Mouse (Mus musculus): Measurements from ENCODE around the gene Phyh. TPM values are rescaled to one million over a fixed set of nuclear protein-coding genes. Genes with fewer than 3 reads are reported as not detected.
A peak's percentile ranks its signal among the peaks of the same experiment; 100 is the strongest.

Gene Phyh
- polyA plus RNA-seq, 1 experiment from 2014 or later: 134 TPM

GRCm38 (mm10) chr2:4883009-4883704 lies 35.7 kb upstream of the Phyh start:
- H3K27me3 ChIP-seq (ENCODE audit: control insufficient read depth, insufficient read depth, low read depth, low read length): no peaks in the 10 kb centered on the region
- H3K27ac ChIP-seq (ENCODE audit: low read length): peak overlapping the region; percentile 95
- no peak for ATAC-seq (ENCODE audit: low read depth)
- H3K9me3 ChIP-seq (replicated peaks; ENCODE audit: control insufficient read depth, low read length): no peaks in the 10 kb centered on the region
- H3K4me3 ChIP-seq (ENCODE audit: low read depth, low read length): peak overlapping the region; percentile 95
- peaks cover 15% of the 10 kb centered on the region for H3K36me3 ChIP-seq (ENCODE audit: control insufficient read depth, insufficient read depth)
- H3K9ac ChIP-seq (ENCODE audit: low read depth, low read length): peak overlapping the region; percentile 98
- H3K4me1 ChIP-seq (ENCODE audit: control insufficient read depth, low read depth, low read length): peaks cover 21% of the 10 kb centered on the region
- 2% methylated on average over 18 of the region's 18 CpGs for WGBS (ENCODE audit: insufficient replicate concordance)
- peak overlapping the region; percentile 92 for H3K4me2 ChIP-seq (ENCODE audit: low read depth, low read length)

GRCm38 (mm10) chr2:4886896-4887295 lies 31.9 kb upstream of the Phyh start:
- H3K36me3 ChIP-seq (ENCODE audit: control insufficient read depth, insufficient read depth): peaks cover 16% of the 10 kb centered on the region
- peaks cover 14% of the 10 kb centered on the region for H3K4me1 ChIP-seq (ENCODE audit: control insufficient read depth, low read depth, low read length)
- no peak for ATAC-seq (ENCODE audit: low read depth)
- no peaks in the 10 kb centered on the region for H3K27me3 ChIP-seq (ENCODE audit: control insufficient read depth, insufficient read depth, low read depth, low read length)
- 81% methylated on average over 6 of the region's 6 CpGs for WGBS (ENCODE audit: insufficient replicate concordance)
- no peak overlapping the region for H3K27ac ChIP-seq (ENCODE audit: low read length)
- H3K9me3 ChIP-seq (replicated peaks; ENCODE audit: control insufficient read depth, low read length): no peaks in the 10 kb centered on the region
- H3K4me2 ChIP-seq (ENCODE audit: low read depth, low read length): no peak overlapping the region
- no peak overlapping the region for H3K4me3 ChIP-seq (ENCODE audit: low read depth, low read length)
- no peak overlapping the region for H3K9ac ChIP-seq (ENCODE audit: low read depth, low read length)

- Histone ChIP-seq H3K4me2 (ENCODE audit: low read depth, low read length) (no peak overlapping the region), H3K9ac (ENCODE audit: low read depth, low read length) (no peak overlapping the region), H3K27me3 (ENCODE audit: control insufficient read depth, insufficient read depth, low read depth, low read length) (no peaks in the 10 kb centered on the region), H3K4me3 (ENCODE audit: low read depth, low read length) (no peak overlapping the region), H3K27ac (ENCODE audit: low read length) (no peak overlapping the region), H3K4me1 (ENCODE audit: control insufficient read depth, low read depth, low read length) (no peaks in the 10 kb centered on the region), H3K9me3 (replicated peaks; ENCODE audit: control insufficient read depth, low read length) (no peaks in the 10 kb centered on the region), H3K36me3 (ENCODE audit: control insufficient read depth, insufficient read depth) (peaks cover 49% of the 10 kb centered on the region)
- WGBS (ENCODE audit: insufficient replicate concordance): 88% methylated on average over 2 of the region's 2 CpGs
- ATAC-seq (ENCODE audit: low read depth): no peak
These were observed 23.2 kb upstream of the Phyh start for GRCm38 (mm10) chr2:4895598-4895997.

- Histone ChIP-seq H3K27ac (ENCODE audit: low read length) (no peak overlapping the region), H3K36me3 (ENCODE audit: control insufficient read depth, insufficient read depth) (peaks cover 50% of the 10 kb centered on the region), H3K4me2 (ENCODE audit: low read depth, low read length) (no peak overlapping the region), H3K9me3 (replicated peaks; ENCODE audit: control insufficient read depth, low read length) (no peaks in the 10 kb centered on the region), H3K4me3 (ENCODE audit: low read depth, low read length) (no peak overlapping the region), H3K4me1 (ENCODE audit: control insufficient read depth, low read depth, low read length) (no peaks in the 10 kb centered on the region), H3K9ac (ENCODE audit: low read depth, low read length) (no peak overlapping the region), H3K27me3 (ENCODE audit: control insufficient read depth, insufficient read depth, low read depth, low read length) (no peaks in the 10 kb centered on the region)
- ATAC-seq (ENCODE audit: low read depth): no peak
- WGBS (ENCODE audit: insufficient replicate concordance): 84% methylated on average over 4 of the region's 4 CpGs
These were observed 21.8 kb upstream of the Phyh start for GRCm38 (mm10) chr2:4896970-4897369.

GRCm38 (mm10) chr2:4900624-4901023 lies 18.2 kb upstream of the Phyh start:
- 81% methylated on average over 6 of the region's 6 CpGs for WGBS (ENCODE audit: insufficient replicate concordance)
- no peaks in the 10 kb centered on the region for H3K27me3 ChIP-seq (ENCODE audit: control insufficient read depth, insufficient read depth, low read depth, low read length)
- peaks cover 43% of the 10 kb centered on the region for H3K36me3 ChIP-seq (ENCODE audit: control insufficient read depth, insufficient read depth)
- 0 out of 2 replicates have a peak, but pooled peaks have one; percentile 60 for ATAC-seq (ENCODE audit: low read depth)
- no peaks in the 10 kb centered on the region for H3K4me1 ChIP-seq (ENCODE audit: control insufficient read depth, low read depth, low read length)
- no peak overlapping the region for H3K4me2 ChIP-seq (ENCODE audit: low read depth, low read length)
- H3K4me3 ChIP-seq (ENCODE audit: low read depth, low read length): no peak overlapping the region
- no peak overlapping the region for H3K9ac ChIP-seq (ENCODE audit: low read depth, low read length)
- H3K27ac ChIP-seq (ENCODE audit: low read length): no peak overlapping the region
- H3K9me3 ChIP-seq (replicated peaks; ENCODE audit: control insufficient read depth, low read length): no peaks in the 10 kb centered on the region

- 86% methylated on average over 5 of the region's 5 CpGs for WGBS (ENCODE audit: insufficient replicate concordance)
- ATAC-seq (ENCODE audit: low read depth): peak; percentile 58; the same call in 1 of the 2 replicates
These were observed 16.5 kb upstream of the Phyh start for GRCm38 (mm10) chr2:4902346-4902745.

GRCm38 (mm10) chr2:4907120-4907519 lies 11.7 kb upstream of the Phyh start:
- Histone ChIP-seq H3K27me3 (ENCODE audit: control insufficient read depth, insufficient read depth, low read depth, low read length) (no peaks in the 10 kb centered on the region), H3K9me3 (replicated peaks; ENCODE audit: control insufficient read depth, low read length) (no peaks in the 10 kb centered on the region), H3K27ac (ENCODE audit: low read length) (no peak overlapping the region), H3K4me3 (ENCODE audit: low read depth, low read length) (no peak overlapping the region), H3K36me3 (ENCODE audit: control insufficient read depth, insufficient read depth) (peaks cover 28% of the 10 kb centered on the region), H3K4me2 (ENCODE audit: low read depth, low read length) (no peak overlapping the region), H3K4me1 (ENCODE audit: control insufficient read depth, low read depth, low read length) (peaks cover 4% of the 10 kb centered on the region), H3K9ac (ENCODE audit: low read depth, low read length) (no peak overlapping the region)
- 82% methylated on average over 6 of the region's 6 CpGs for WGBS (ENCODE audit: insufficient replicate concordance)
- no peak for ATAC-seq (ENCODE audit: low read depth)

More at GRCm38 (mm10) chr2:4902346-4902745, 16.5 kb upstream of the Phyh start:
- H3K9me3 ChIP-seq (replicated peaks; ENCODE audit: control insufficient read depth, low read length): no peaks in the 10 kb centered on the region
- no peak overlapping the region for H3K9ac ChIP-seq (ENCODE audit: low read depth, low read length)
- no peaks in the 10 kb centered on the region for H3K27me3 ChIP-seq (ENCODE audit: control insufficient read depth, insufficient read depth, low read depth, low read length)
- H3K4me2 ChIP-seq (ENCODE audit: low read depth, low read length): no peak overlapping the region
- H3K4me3 ChIP-seq (ENCODE audit: low read depth, low read length): no peak overlapping the region
- no peaks in the 10 kb centered on the region for H3K4me1 ChIP-seq (ENCODE audit: control insufficient read depth, low read depth, low read length)
- peaks cover 49% of the 10 kb centered on the region for H3K36me3 ChIP-seq (ENCODE audit: control insufficient read depth, insufficient read depth)
- H3K27ac ChIP-seq (ENCODE audit: low read length): no peak overlapping the region

- H3K27ac ChIP-seq (ENCODE audit: low read length): no peak overlapping the region; the same call in 1 of the 2 replicates
- no peak overlapping the region for H3K4me2 ChIP-seq (ENCODE audit: low read depth, low read length)
- no peak for ATAC-seq (ENCODE audit: low read depth)
- H3K9ac ChIP-seq (ENCODE audit: low read depth, low read length): no peak overlapping the region
- H3K9me3 ChIP-seq (replicated peaks; ENCODE audit: control insufficient read depth, low read length): no peaks in the 10 kb centered on the region
- WGBS (ENCODE audit: insufficient replicate concordance): 48% methylated on average over 7 of the region's 7 CpGs
- H3K4me3 ChIP-seq (ENCODE audit: low read depth, low read length): no peak overlapping the region
- no peaks in the 10 kb centered on the region for H3K27me3 ChIP-seq (ENCODE audit: control insufficient read depth, insufficient read depth, low read depth, low read length)
- peaks cover 4% of the 10 kb centered on the region for H3K4me1 ChIP-seq (ENCODE audit: control insufficient read depth, low read depth, low read length)
- H3K36me3 ChIP-seq (ENCODE audit: control insufficient read depth, insufficient read depth): peaks cover 28% of the 10 kb centered on the region
These were observed 10.9 kb upstream of the Phyh start for GRCm38 (mm10) chr2:4907916-4908315.

GRCm38 (mm10) chr2:4908771-4909315 lies 10.0 kb upstream of the Phyh start:
- WGBS (ENCODE audit: insufficient replicate concordance): 86% methylated on average over 3 of the region's 3 CpGs
- no peaks in the 10 kb centered on the region for H3K9me3 ChIP-seq (replicated peaks; ENCODE audit: control insufficient read depth, low read length)

More at GRCm38 (mm10) chr2:4908771-4909315, 10.0 kb upstream of the Phyh start:
- no peak overlapping the region for H3K4me2 ChIP-seq (ENCODE audit: low read depth, low read length)
- H3K36me3 ChIP-seq (ENCODE audit: control insufficient read depth, insufficient read depth): peaks cover 28% of the 10 kb centered on the region
- no peaks in the 10 kb centered on the region for H3K27me3 ChIP-seq (ENCODE audit: control insufficient read depth, insufficient read depth, low read depth, low read length)
- H3K4me3 ChIP-seq (ENCODE audit: low read depth, low read length): no peak overlapping the region
- ATAC-seq (ENCODE audit: low read depth): no peak
- H3K9ac ChIP-seq (ENCODE audit: low read depth, low read length): no peak overlapping the region
- H3K4me1 ChIP-seq (ENCODE audit: control insufficient read depth, low read depth, low read length): peaks cover 4% of the 10 kb centered on the region
- H3K27ac ChIP-seq (ENCODE audit: low read length): no peak overlapping the region
